Mouse (Mus musculus): Measurements from ENCODE around the gene Tmem120a. TPM values are rescaled to one million over a fixed set of nuclear protein-coding genes. Genes with fewer than 3 reads are reported as not detected.
A peak's percentile ranks its signal among the peaks of the same experiment; 100 is the strongest.

The Tmem120a gene
- polyA plus RNA-seq, 2 experiments: 5.7 to 16.0 TPM

DNA sequence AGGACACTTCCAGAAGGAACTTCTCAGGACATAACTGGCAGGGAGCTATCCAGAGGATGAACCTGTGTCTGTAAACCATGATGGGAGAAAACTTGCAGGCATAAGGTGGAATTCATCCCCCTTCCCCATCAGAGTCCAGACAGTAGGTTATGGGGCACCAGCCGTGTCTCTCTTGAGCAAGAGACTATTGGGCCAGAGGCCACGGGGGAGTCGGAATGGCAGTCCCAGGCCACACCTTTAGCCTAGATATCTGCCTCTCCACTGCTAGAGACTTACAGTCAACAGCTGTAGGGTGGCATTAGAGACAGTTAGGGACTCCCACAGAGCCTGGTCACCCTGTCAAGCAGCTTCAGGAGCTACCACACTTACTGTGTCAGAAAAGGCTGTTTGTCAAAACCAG, 17.6 kb upstream of the Tmem120a start:
- ATAC-seq (ENCODE audit: insufficient read depth) (no peak), DNase-seq (ENCODE audit: low read depth in 3 of 3, low spot score in 3 of 3) (no peak)
- Histone ChIP-seq H3K27ac (no peak overlapping the region), H3K27me3 (ENCODE audit: control insufficient read depth, insufficient read depth, low read length) (no peaks in the 10 kb centered on the region), H3K36me3 (replicated peaks; ENCODE audit: control insufficient read depth, insufficient read depth, low read depth) (no peaks in the 10 kb centered on the region), H3K4me1 (replicated peaks; ENCODE audit: control insufficient read depth in 2 of 2, insufficient read depth in 2 of 2, low read length in 1 of 2) (no peaks in the 10 kb centered on the region), H3K9me3 (ENCODE audit: control insufficient read depth, low read length) (no peaks in the 10 kb centered on the region), H3K4me3 (ENCODE audit: insufficient read depth in 1 of 2, low read depth in 2 of 2, low read length in 2 of 2) (no peak overlapping the region), H3K4me2 (ENCODE audit: low read depth) (no peak overlapping the region), H3K9ac (replicated peaks) (no peak overlapping the region)
- WGBS (ENCODE audit: insufficient replicate concordance): 68% methylated on average over 3 of the region's 3 CpGs
- no peak for TF ChIP-seq CTCF (IDR thresholded peaks at IDR 0.05; ENCODE audit: low read depth)
- no peak for TF ChIP-seq EP300 (IDR thresholded peaks at IDR 0.05; ENCODE audit: low read depth)

DNA sequence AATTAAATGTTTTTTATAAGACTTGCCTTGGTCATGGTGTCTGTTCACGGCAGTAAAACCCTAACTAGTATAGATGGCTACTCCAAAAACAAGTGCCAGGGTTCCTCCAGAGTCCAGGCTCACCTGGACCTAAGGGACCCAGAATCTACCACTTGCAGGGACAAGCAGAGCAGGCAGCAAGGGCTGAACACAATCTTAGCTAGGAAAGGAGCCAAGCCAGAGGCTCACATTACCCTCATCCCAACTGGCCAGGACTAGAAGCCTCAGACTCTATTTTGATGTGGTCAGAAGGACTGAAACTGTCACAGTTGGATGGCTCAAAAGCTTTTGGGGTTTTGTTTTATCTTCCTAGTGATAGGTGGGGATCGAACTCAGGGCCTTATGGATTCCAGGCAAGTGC, 7.3 kb upstream of the Tmem120a start:
- 49% methylated on average over 2 of the region's 2 CpGs for WGBS (ENCODE audit: insufficient replicate concordance)
- Histone ChIP-seq H3K27me3 (ENCODE audit: control insufficient read depth, insufficient read depth, low read length) (no peaks in the 10 kb centered on the region), H3K9ac (replicated peaks) (no peak overlapping the region), H3K27ac (no peak overlapping the region), H3K4me1 (replicated peaks; ENCODE audit: control insufficient read depth in 2 of 2, insufficient read depth in 2 of 2, low read length in 1 of 2) (no peaks in the 10 kb centered on the region), H3K9me3 (ENCODE audit: control insufficient read depth, low read length) (no peaks in the 10 kb centered on the region), H3K4me3 (ENCODE audit: insufficient read depth in 1 of 2, low read depth in 2 of 2, low read length in 2 of 2) (no peak overlapping the region), H3K4me2 (ENCODE audit: low read depth) (no peak overlapping the region), H3K36me3 (replicated peaks; ENCODE audit: control insufficient read depth, insufficient read depth, low read depth) (no peaks in the 10 kb centered on the region)
- ATAC-seq (ENCODE audit: insufficient read depth) (no peak), DNase-seq (ENCODE audit: low read depth in 3 of 3, low spot score in 3 of 3) (no peak)
- TF ChIP-seq CTCF (IDR thresholded peaks at IDR 0.05; ENCODE audit: low read depth) (no peak), EP300 (IDR thresholded peaks at IDR 0.05; ENCODE audit: low read depth) (no peak)

GRCm38 (mm10) chr5:135751041-135751440, 6.8 kb upstream of the Tmem120a start:
- Histone ChIP-seq H3K4me1 (replicated peaks; ENCODE audit: control insufficient read depth in 2 of 2, insufficient read depth in 2 of 2, low read length in 1 of 2) (no peaks in the 10 kb centered on the region), H3K27me3 (ENCODE audit: control insufficient read depth, insufficient read depth, low read length) (no peaks in the 10 kb centered on the region), H3K4me3 (ENCODE audit: insufficient read depth in 1 of 2, low read depth in 2 of 2, low read length in 2 of 2) (no peak overlapping the region), H3K9me3 (ENCODE audit: control insufficient read depth, low read length) (no peaks in the 10 kb centered on the region), H3K36me3 (replicated peaks; ENCODE audit: control insufficient read depth, insufficient read depth, low read depth) (no peaks in the 10 kb centered on the region), H3K9ac (replicated peaks) (no peak overlapping the region), H3K4me2 (ENCODE audit: low read depth) (no peak overlapping the region), H3K27ac (no peak overlapping the region)
- TF ChIP-seq EP300 (IDR thresholded peaks at IDR 0.05; ENCODE audit: low read depth) (no peak), CTCF (IDR thresholded peaks at IDR 0.05; ENCODE audit: low read depth) (no peak)
- WGBS (ENCODE audit: insufficient replicate concordance): 64% methylated on average over 1 of the region's 1 CpGs
- DNase-seq (ENCODE audit: low read depth in 3 of 3, low spot score in 3 of 3): no peak
- no peak for ATAC-seq (ENCODE audit: insufficient read depth)

- H3K9me3 ChIP-seq (ENCODE audit: control insufficient read depth, low read length): no peaks in the 10 kb centered on the region
- no peaks in the 10 kb centered on the region for H3K27me3 ChIP-seq (ENCODE audit: control insufficient read depth, insufficient read depth, low read length)
- no peak for ATAC-seq (ENCODE audit: insufficient read depth)
- no peak for DNase-seq (ENCODE audit: low read depth in 3 of 3, low spot score in 3 of 3)
- H3K9ac ChIP-seq (replicated peaks): peak overlapping the region; percentile 0; the same call in 1 of the 2 replicates
- WGBS (ENCODE audit: insufficient replicate concordance): 29% methylated on average over 12 of the region's 12 CpGs
- TF ChIP-seq EP300 (IDR thresholded peaks at IDR 0.05; ENCODE audit: low read depth) (no peak), CTCF (IDR thresholded peaks at IDR 0.05; ENCODE audit: low read depth) (no peak)
- peaks cover 0 to 9% of the 10 kb centered on the region in 2 experiments; a peak in 3 of 4 replicates for H3K4me1 ChIP-seq (replicated peaks; ENCODE audit: control insufficient read depth in 2 of 2, insufficient read depth in 2 of 2, low read length in 1 of 2)
- H3K4me2 ChIP-seq (ENCODE audit: low read depth): peak overlapping the region; percentile 81
- H3K4me3 ChIP-seq (ENCODE audit: insufficient read depth in 1 of 2, low read depth in 2 of 2, low read length in 2 of 2): peak overlapping the region; percentile 44 to 60; a peak in 3 of 4 replicates
- H3K36me3 ChIP-seq (replicated peaks; ENCODE audit: control insufficient read depth, insufficient read depth, low read depth): no peaks in the 10 kb centered on the region
- no peak overlapping the region for H3K27ac ChIP-seq
Measured at GRCm38 (mm10) chr5:135744742-135745141, 494 bp upstream of the Tmem120a start.

- H3K4me2 ChIP-seq (ENCODE audit: low read depth): peak overlapping the region; percentile 81
- WGBS (ENCODE audit: insufficient replicate concordance): 21% methylated on average over 18 of the region's 18 CpGs
- no peaks in the 10 kb centered on the region for H3K9me3 ChIP-seq (ENCODE audit: control insufficient read depth, low read length)
- no peaks in the 10 kb centered on the region for H3K36me3 ChIP-seq (replicated peaks; ENCODE audit: control insufficient read depth, insufficient read depth, low read depth)
- TF ChIP-seq EP300 (IDR thresholded peaks at IDR 0.05; ENCODE audit: low read depth) (no peak), CTCF (IDR thresholded peaks at IDR 0.05; ENCODE audit: low read depth) (no peak)
- H3K27ac ChIP-seq: no peak overlapping the region
- H3K4me3 ChIP-seq (ENCODE audit: insufficient read depth in 1 of 2, low read depth in 2 of 2, low read length in 2 of 2): peak overlapping the region; percentile 60 to 68
- H3K27me3 ChIP-seq (ENCODE audit: control insufficient read depth, insufficient read depth, low read length): no peaks in the 10 kb centered on the region
- no peak for ATAC-seq (ENCODE audit: insufficient read depth)
- H3K9ac ChIP-seq (replicated peaks): peak overlapping the region; percentile 28
- no peak for DNase-seq (ENCODE audit: low read depth in 3 of 3, low spot score in 3 of 3)
- H3K4me1 ChIP-seq (replicated peaks; ENCODE audit: control insufficient read depth in 2 of 2, insufficient read depth in 2 of 2, low read length in 1 of 2): peaks cover 0 to 9% of the 10 kb centered on the region in 2 experiments; a peak in 3 of 4 replicates
Measured at GRCm38 (mm10) chr5:135742941-135743740, 1.1 kb downstream of the Tmem120a start.

Data from liver, embryonic 14.5 days (tissue).